Mouse (Mus musculus) kidney, postnatal 25 days (tissue): ENCODE results near the gene Tasp1.
"Not testable (repeated sequence)": the region's sequence is repeated elsewhere in the genome, so short reads cannot be mapped to it uniquely, and the experiment has no call there.

ENCODE experiments used
- DNase-seq, 2 experiments: peaks; one replicate each; pipeline ENCODE4 v3.0.0; 2021; ENCODE audit warnings: mixed read lengths in 2 of 2

Gene Tasp1

GRCm38 (mm10) chr2:140066353-140067314 is at the start of gene Tasp1:
TSS of gene Tasp1 (minus strand) at chr2:140066805.
- peak; percentile 93 to 98 for DNase-seq

- DNase-seq: no peak
Measured at GRCm38 (mm10) chr2:140113851-140114250, 47.2 kb upstream of the Tasp1 start.

GRCm38 (mm10) chr2:140108945-140109344 is 42.3 kb upstream of the Tasp1 start:
- DNase-seq: no peak

- DNase-seq: no peak
Measured at GRCm38 (mm10) chr2:140107641-140108040, 41.0 kb upstream of the Tasp1 start.

GRCm38 (mm10) chr2:140104951-140105350 is 38.3 kb upstream of the Tasp1 start:
- DNase-seq: no peak

GRCm38 (mm10) chr2:140100551-140101474 is 34.2 kb upstream of the Tasp1 start:
- DNase-seq: no peak

- no peak for DNase-seq
Measured at GRCm38 (mm10) chr2:140099971-140100370, 33.4 kb upstream of the Tasp1 start.

GRCm38 (mm10) chr2:140097131-140097591 is 30.6 kb upstream of the Tasp1 start:
- DNase-seq: no peak

- DNase-seq: no peak
Measured at GRCm38 (mm10) chr2:140096034-140096433, 29.4 kb upstream of the Tasp1 start.

GRCm38 (mm10) chr2:140093433-140093832 is 26.8 kb upstream of the Tasp1 start:
- no peak for DNase-seq

- DNase-seq: no peak
Measured at GRCm38 (mm10) chr2:140084245-140084644, 17.6 kb upstream of the Tasp1 start.

- DNase-seq: no peak
Measured at GRCm38 (mm10) chr2:140080747-140081577, 14.4 kb upstream of the Tasp1 start.

GRCm38 (mm10) chr2:140079284-140079683 is 12.7 kb upstream of the Tasp1 start:
- not testable (repeated sequence) for DNase-seq

GRCm38 (mm10) chr2:140078600-140079280 is 12.1 kb upstream of the Tasp1 start:
- peak; percentile 60 to 78 for DNase-seq

GRCm38 (mm10) chr2:140077476-140077875 is 10.9 kb upstream of the Tasp1 start:
- no peak for DNase-seq

GRCm38 (mm10) chr2:140075150-140075549 is 8.5 kb upstream of the Tasp1 start:
- no peak for DNase-seq

GRCm38 (mm10) chr2:140067516-140067915 is 911 bp upstream of the Tasp1 start:
- peak; percentile 43 to 51 for DNase-seq

GRCm38 (mm10) chr2:140065676-140066075 is 929 bp downstream of the Tasp1 start:
- no peak for DNase-seq

GRCm38 (mm10) chr2:140061481-140061880 is 5.1 kb downstream of the Tasp1 start:
- DNase-seq: no peak

GRCm38 (mm10) chr2:140060092-140060867 is 6.3 kb downstream of the Tasp1 start:
- DNase-seq: no peak

GRCm38 (mm10) chr2:140058125-140058524 is 8.5 kb downstream of the Tasp1 start:
- no peak for DNase-seq
